Mouse (Mus musculus) limb, embryonic 13.5 days (tissue): Measurements from ENCODE around the gene Tpk1. TPM values are rescaled to one million over a fixed set of nuclear protein-coding genes. Genes with fewer than 3 reads are reported as not detected.

Experiments
- ATAC-seq: fragments of 200-750 bp; cut with Nextera tagmentation; 2 replicates; pipeline ENCODE4 v1.8.0; 2017; ENCODE audit warnings: low read depth, moderate number of reproducible peaks, moderate TSS enrichment; ENCODE audit not compliant: low FRiP score
- H3K27ac ChIP-seq: fragments of 300-500 bp; sonication (generic); 2 replicates; pipeline ENCODE4 v1.5.1; 2015; ENCODE audit warnings: inconsistent platforms, mild to moderate bottlenecking, moderate library complexity
- H3K27me3 ChIP-seq: fragments of 300-500 bp; sonication (generic); 2 replicates; pipeline ENCODE4 v1.6.1; 2015; ENCODE audit warnings: mild to moderate bottlenecking, inconsistent platforms
- H3K36me3 ChIP-seq: fragments of 300-500 bp; sonication (generic); 2 replicates; pipeline ENCODE4 v1.6.1; 2015; ENCODE audit warnings: inconsistent platforms, mild to moderate bottlenecking, moderate library complexity
- H3K4me1 ChIP-seq: fragments of 300-500 bp; sonication (generic); 2 replicates; pipeline ENCODE4 v1.6.1; 2015; ENCODE audit warnings: inconsistent platforms
- H3K4me2 ChIP-seq: fragments of 300-500 bp; sonication (generic); replicated peaks from 2 replicates; pipeline ENCODE4 v1.6.1; 2015; ENCODE audit warnings: inconsistent platforms, mild to moderate bottlenecking, moderate library complexity
- H3K4me3 ChIP-seq: fragments of 300-500 bp; sonication (generic); 2 replicates; pipeline ENCODE4 v1.5.1; 2015; ENCODE audit warnings: moderate library complexity, mild to moderate bottlenecking, inconsistent platforms
- H3K9ac ChIP-seq: fragments of 300-500 bp; sonication (generic); 2 replicates; pipeline ENCODE4 v1.6.1; 2015; ENCODE audit warnings: mild to moderate bottlenecking, inconsistent platforms
- H3K9me3 ChIP-seq: fragments of 300-500 bp; sonication (generic); 2 replicates; pipeline ENCODE4 v1.6.1; 2016; ENCODE audit warnings: inconsistent platforms
- WGBS: fragments of 180-500 bp; shearing (Covaris S2); methylation state at CpG from one replicate; pipeline ENCODE4 v1.1.7; 2015; 5-methylcytosine and 5-hydroxymethylcytosine counted together
- polyA plus RNA-seq: library from polyadenylated mRNA; unstranded; fragments of >200 nt; fragmentation: Nextera tagmentation; extraction: Ambion mirVana; gene quantifications from 2 replicates; pipeline ENCODE4 v1.2.1, GENCODE M21; 2015

Tpk1 gene
- polyA plus RNA-seq, 1 experiment from 2014 or later, result 9.0 TPM

DNA sequence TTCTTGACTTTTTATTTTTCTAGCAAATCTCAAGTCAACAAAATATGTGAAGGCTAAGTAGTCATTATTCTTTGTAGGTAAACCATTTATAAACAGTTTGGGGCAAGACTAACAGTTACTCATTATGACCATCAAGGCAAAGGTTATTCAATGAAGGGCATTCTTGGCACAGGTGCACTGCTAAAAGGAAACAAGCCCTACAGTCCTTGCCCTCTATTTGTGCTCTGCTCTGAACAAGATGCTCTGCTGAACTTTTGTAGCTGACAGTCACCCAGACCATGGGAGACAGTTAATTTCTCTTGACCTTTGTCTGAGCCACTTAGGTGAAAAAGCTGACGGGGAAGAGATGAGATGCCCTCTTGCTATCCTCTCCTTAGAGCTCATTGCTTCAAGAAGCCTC, 269.7 kb downstream of the Tpk1 start:
- H3K9ac ChIP-seq, result no peak overlapping the region
- no peaks in the 10 kb centered on the region for H3K27me3 ChIP-seq
- no peak overlapping the region for H3K4me2 ChIP-seq
- H3K27ac ChIP-seq, result no peak overlapping the region
- H3K4me3 ChIP-seq, result no peak overlapping the region
- H3K36me3 ChIP-seq, result no peaks in the 10 kb centered on the region
- no peaks in the 10 kb centered on the region for H3K4me1 ChIP-seq
- ATAC-seq, result no peak
- WGBS, result 82% methylated on average over 1 of the region's 1 CpGs
- no peaks in the 10 kb centered on the region for H3K9me3 ChIP-seq

DNA sequence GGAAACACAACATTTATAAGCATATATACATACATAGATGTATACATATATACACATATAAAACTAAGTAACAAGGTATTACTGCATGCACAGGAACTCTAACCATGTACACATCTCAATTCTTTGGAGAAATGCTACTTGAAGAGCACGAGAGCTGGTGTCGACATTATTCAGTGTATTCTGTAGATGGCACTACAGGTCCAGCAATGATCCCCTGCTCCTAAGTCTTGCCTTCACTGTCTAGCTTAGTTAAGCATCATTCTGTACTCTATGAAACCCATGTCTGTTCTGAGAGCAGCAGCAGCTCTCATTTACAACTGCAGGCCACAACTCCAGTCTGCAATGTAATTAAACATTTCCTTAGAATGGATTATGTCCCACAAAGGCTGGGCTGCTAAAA, 270.5 kb downstream of the Tpk1 start:
- ATAC-seq, result peak; percentile 36; the same call in 1 of the 2 replicates

GRCm38 (mm10) chr6:43391358-43391757, 274.7 kb downstream of the Tpk1 start:
- no peak for ATAC-seq
- H3K36me3 ChIP-seq, result no peaks in the 10 kb centered on the region

More for the DNA sequence above, 270.5 kb downstream of the Tpk1 start:
- no peaks in the 10 kb centered on the region for H3K9me3 ChIP-seq
- H3K4me1 ChIP-seq, result no peaks in the 10 kb centered on the region
- 79% methylated on average over 2 of the region's 2 CpGs for WGBS
- H3K27ac ChIP-seq, result no peak overlapping the region
- no peak overlapping the region for H3K4me3 ChIP-seq
- H3K4me2 ChIP-seq, result no peak overlapping the region
- no peaks in the 10 kb centered on the region for H3K36me3 ChIP-seq
- H3K9ac ChIP-seq, result no peak overlapping the region
- no peaks in the 10 kb centered on the region for H3K27me3 ChIP-seq

DNA sequence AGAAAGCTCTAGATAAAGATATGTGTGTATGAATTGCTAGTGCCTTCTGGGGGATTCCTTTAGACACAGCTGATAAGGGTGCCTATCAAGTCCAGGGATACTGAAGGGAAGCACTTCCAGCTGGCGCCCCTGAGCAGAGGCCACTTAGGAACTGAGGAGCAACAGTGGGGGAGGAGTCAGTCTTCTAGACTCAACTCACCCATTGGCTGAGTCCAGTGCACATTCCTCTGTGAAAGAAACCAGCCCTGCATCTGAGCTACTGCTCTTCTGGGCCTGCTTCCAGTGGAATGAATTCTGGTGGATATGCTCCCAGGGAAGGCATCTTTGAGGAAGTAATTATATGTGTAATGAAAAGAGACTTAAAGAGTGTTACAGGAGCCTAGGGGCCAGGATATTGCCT, 278.8 kb downstream of the Tpk1 start:
- WGBS, result 41% methylated on average over 1 of the region's 1 CpGs
- no peaks in the 10 kb centered on the region for H3K27me3 ChIP-seq
- no peak overlapping the region for H3K9ac ChIP-seq
- no peaks in the 10 kb centered on the region for H3K4me1 ChIP-seq
- no peak overlapping the region for H3K4me2 ChIP-seq
- ATAC-seq, result peak; percentile 83
- no peaks in the 10 kb centered on the region for H3K36me3 ChIP-seq
- H3K4me3 ChIP-seq, result no peak overlapping the region
- no peak overlapping the region for H3K27ac ChIP-seq
- no peaks in the 10 kb centered on the region for H3K9me3 ChIP-seq

More at GRCm38 (mm10) chr6:43391358-43391757, 274.7 kb downstream of the Tpk1 start:
- WGBS, result 61% methylated on average over 1 of the region's 1 CpGs
- Histone ChIP-seq H3K9me3 (no peaks in the 10 kb centered on the region), H3K27me3 (no peaks in the 10 kb centered on the region), H3K4me3 (no peak overlapping the region), H3K4me2 (no peak overlapping the region), H3K27ac (no peak overlapping the region), H3K9ac (no peak overlapping the region), H3K4me1 (no peaks in the 10 kb centered on the region)

DNA sequence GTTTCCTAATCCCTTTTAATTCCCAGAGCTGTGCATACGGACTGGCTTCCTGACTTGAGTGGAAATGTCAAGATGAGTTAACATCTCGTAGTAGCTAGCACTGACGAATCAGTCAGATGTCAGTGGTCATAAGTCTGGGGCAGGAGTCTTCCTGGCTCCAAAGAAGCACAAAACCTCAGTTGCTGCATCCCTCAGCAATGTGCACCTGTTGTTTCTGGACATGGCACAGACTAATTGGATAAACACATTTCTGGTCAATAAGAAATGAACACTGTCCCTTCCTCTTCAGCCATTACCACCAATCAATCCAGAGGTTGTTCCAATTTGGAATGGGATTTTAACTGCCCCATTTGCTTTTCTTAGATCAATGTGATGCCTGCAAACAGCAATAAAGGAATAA, 281.2 kb downstream of the Tpk1 start:
- no peaks in the 10 kb centered on the region for H3K27me3 ChIP-seq
- H3K4me3 ChIP-seq, result no peak overlapping the region
- H3K9ac ChIP-seq, result no peak overlapping the region
- H3K9me3 ChIP-seq, result no peaks in the 10 kb centered on the region
- 59% methylated on average over 3 of the region's 3 CpGs for WGBS
- ATAC-seq, result no peak
- H3K4me1 ChIP-seq, result no peaks in the 10 kb centered on the region
- no peaks in the 10 kb centered on the region for H3K36me3 ChIP-seq
- H3K27ac ChIP-seq, result no peak overlapping the region
- H3K4me2 ChIP-seq, result no peak overlapping the region

DNA sequence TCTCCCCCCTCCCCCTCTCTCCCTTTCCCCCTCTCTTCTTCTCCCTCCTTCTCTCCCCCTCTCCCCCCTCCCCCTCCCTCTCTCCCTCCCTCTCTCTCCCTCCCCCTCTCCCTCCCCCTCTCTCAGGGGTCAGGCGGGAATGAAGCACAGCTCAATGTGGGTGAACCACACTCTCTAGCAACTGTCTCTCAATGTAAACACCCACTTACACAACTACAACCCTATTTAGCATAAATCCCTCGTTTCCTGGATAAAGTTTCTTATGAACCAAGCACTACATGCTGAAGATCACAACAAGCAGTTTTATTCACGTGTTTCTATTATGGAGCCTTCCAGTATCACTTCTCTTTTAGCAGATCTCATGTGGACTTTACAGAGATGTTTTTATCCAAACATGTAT, 281.8 kb downstream of the Tpk1 start:
- Histone ChIP-seq H3K9me3 (no peaks in the 10 kb centered on the region), H3K4me2 (no peak overlapping the region), H3K27ac (no peak overlapping the region), H3K4me1 (no peaks in the 10 kb centered on the region), H3K36me3 (no peaks in the 10 kb centered on the region), H3K4me3 (no peak overlapping the region), H3K27me3 (no peaks in the 10 kb centered on the region), H3K9ac (no peak overlapping the region)
- ATAC-seq, result no peak
- 70% methylated on average over 2 of the region's 3 CpGs for WGBS

- 86% methylated on average over 3 of the region's 3 CpGs for WGBS
- no peaks in the 10 kb centered on the region for H3K4me1 ChIP-seq
Observed at GRCm38 (mm10) chr6:43382750-43383149, 283.3 kb downstream of the Tpk1 start.

GRCm38 (mm10) chr6:43382284-43382683, 283.8 kb downstream of the Tpk1 start:
- Histone ChIP-seq H3K9ac (no peak overlapping the region), H3K27me3 (no peaks in the 10 kb centered on the region)
- WGBS, result 73% methylated on average over 3 of the region's 3 CpGs

More at GRCm38 (mm10) chr6:43382750-43383149, 283.3 kb downstream of the Tpk1 start:
- no peak overlapping the region for H3K4me2 ChIP-seq
- H3K9ac ChIP-seq, result no peak overlapping the region
- H3K36me3 ChIP-seq, result no peaks in the 10 kb centered on the region
- H3K27me3 ChIP-seq, result no peaks in the 10 kb centered on the region
- ATAC-seq, result no peak
- no peak overlapping the region for H3K27ac ChIP-seq
- H3K4me3 ChIP-seq, result no peak overlapping the region
- H3K9me3 ChIP-seq, result no peaks in the 10 kb centered on the region

GRCm38 (mm10) chr6:43373206-43373605, 292.9 kb downstream of the Tpk1 start:
- no peak for ATAC-seq
- Histone ChIP-seq H3K9me3 (no peaks in the 10 kb centered on the region), H3K36me3 (no peaks in the 10 kb centered on the region), H3K4me2 (no peak overlapping the region), H3K9ac (no peak overlapping the region), H3K27me3 (no peaks in the 10 kb centered on the region), H3K4me3 (no peak overlapping the region), H3K4me1 (no peaks in the 10 kb centered on the region), H3K27ac (no peak overlapping the region)
- 80% methylated on average over 5 of the region's 5 CpGs for WGBS

More at GRCm38 (mm10) chr6:43382284-43382683, 283.8 kb downstream of the Tpk1 start:
- Histone ChIP-seq H3K4me1 (no peaks in the 10 kb centered on the region), H3K27ac (no peak overlapping the region), H3K9me3 (no peaks in the 10 kb centered on the region), H3K36me3 (no peaks in the 10 kb centered on the region), H3K4me3 (no peak overlapping the region), H3K4me2 (no peak overlapping the region)
- ATAC-seq, result no peak

DNA sequence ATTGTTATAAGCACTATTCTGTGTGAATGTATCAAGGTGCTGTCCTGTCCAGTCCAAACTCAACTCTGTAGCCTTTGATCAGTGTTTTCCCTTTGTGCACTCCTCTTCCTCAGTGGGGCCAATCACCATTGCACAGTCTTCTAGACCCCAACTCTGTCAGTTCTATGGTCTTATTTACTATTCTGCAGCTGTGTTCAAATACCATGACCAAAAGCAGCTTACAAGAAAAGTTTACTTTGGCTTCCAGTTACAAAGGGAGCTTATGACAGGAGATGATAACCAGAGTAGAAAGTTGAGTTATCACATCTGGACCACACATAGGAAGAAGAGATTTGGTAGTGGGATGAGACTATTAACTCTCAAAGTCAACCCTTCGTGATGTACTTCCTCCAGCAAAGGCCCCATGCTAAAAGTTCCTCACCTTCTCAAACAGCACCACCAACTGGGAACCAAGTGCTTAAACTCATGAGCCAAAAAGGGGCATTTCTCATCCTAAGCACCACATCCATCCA, 298.6 kb downstream of the Tpk1 start:
- no peak for ATAC-seq

DNA sequence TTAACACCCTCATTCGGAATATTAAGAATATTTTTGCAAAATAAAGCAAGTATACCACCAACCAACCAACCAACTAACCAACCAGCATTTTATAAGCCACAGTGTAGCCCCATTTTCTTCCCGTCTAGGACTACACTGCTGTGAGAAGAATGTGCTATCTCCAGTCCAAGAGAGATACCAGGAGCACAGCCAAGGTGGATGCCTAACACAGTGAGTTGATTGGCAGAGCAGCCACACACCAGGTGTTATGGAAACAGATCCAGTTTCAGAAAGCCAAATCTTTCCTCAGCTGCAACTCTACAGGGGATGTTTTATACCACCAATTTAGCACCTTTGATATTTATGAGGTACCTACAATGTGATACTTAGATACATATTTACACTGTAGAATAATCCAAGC, 299.1 kb downstream of the Tpk1 start:
- Histone ChIP-seq H3K9ac (no peak overlapping the region), H3K4me3 (no peak overlapping the region), H3K36me3 (no peaks in the 10 kb centered on the region), H3K9me3 (no peaks in the 10 kb centered on the region), H3K4me1 (no peaks in the 10 kb centered on the region), H3K27me3 (0 out of 2 replicates have a peak, but pooled peaks cover 2% of the 10 kb centered on the region), H3K4me2 (no peak overlapping the region), H3K27ac (no peak overlapping the region)
- WGBS, result 76% methylated on average over 2 of the region's 2 CpGs
- no peak for ATAC-seq

More for the DNA sequence above, 298.6 kb downstream of the Tpk1 start:
- Histone ChIP-seq H3K36me3 (no peaks in the 10 kb centered on the region), H3K27ac (no peak overlapping the region), H3K4me3 (no peak overlapping the region), H3K4me1 (no peaks in the 10 kb centered on the region), H3K27me3 (0 out of 2 replicates have a peak, but pooled peaks cover 2% of the 10 kb centered on the region), H3K9ac (no peak overlapping the region), H3K9me3 (no peaks in the 10 kb centered on the region), H3K4me2 (no peak overlapping the region)
- WGBS, result 60% methylated on average over 1 of the region's 1 CpGs

DNA sequence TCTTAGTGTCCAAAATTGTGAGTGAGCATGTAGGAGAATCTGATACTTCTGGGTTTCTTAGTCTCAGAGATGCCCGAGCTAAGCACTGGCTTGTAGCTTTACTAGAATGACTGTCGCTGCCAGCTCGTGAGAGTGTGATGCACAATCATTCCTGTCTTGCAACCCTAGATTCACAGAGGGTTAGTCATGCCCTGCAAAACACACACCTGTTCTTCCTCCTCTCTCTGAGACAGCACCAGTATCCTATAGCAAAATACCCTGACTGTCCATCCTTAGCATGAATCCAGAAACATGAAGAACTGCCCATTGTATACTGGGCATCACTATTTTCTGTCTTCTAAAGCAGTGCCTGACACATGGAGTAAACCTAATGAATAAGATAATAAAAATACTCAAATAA, 302.2 kb downstream of the Tpk1 start:
- H3K4me2 ChIP-seq, result no peak overlapping the region
- H3K9me3 ChIP-seq, result no peaks in the 10 kb centered on the region
- ATAC-seq, result no peak
- 0 out of 2 replicates have a peak, but pooled peaks cover 2% of the 10 kb centered on the region for H3K27me3 ChIP-seq
- WGBS, result 81% methylated on average over 3 of the region's 3 CpGs
- H3K36me3 ChIP-seq, result no peaks in the 10 kb centered on the region
- no peak overlapping the region for H3K4me3 ChIP-seq
- no peak overlapping the region for H3K9ac ChIP-seq
- no peak overlapping the region for H3K27ac ChIP-seq
- H3K4me1 ChIP-seq, result peaks cover 4% of the 10 kb centered on the region; the same call in 1 of the 2 replicates

GRCm38 (mm10) chr6:43363291-43363820, 302.7 kb downstream of the Tpk1 start:
- Histone ChIP-seq H3K4me1 (peaks cover 4% of the 10 kb centered on the region; the same call in 1 of the 2 replicates), H3K9me3 (no peaks in the 10 kb centered on the region), H3K9ac (no peak overlapping the region), H3K27me3 (0 out of 2 replicates have a peak, but pooled peaks cover 2% of the 10 kb centered on the region), H3K36me3 (no peaks in the 10 kb centered on the region), H3K27ac (no peak overlapping the region), H3K4me2 (no peak overlapping the region), H3K4me3 (no peak overlapping the region)
- WGBS, result 86% methylated on average over 5 of the region's 5 CpGs
- ATAC-seq, result no peak
